Mouse (Mus musculus): ENCODE measurements around the gene Srsf3. TPM values are rescaled to one million over a fixed set of nuclear protein-coding genes. Genes with fewer than 3 reads are reported as not detected.
A peak's percentile ranks its signal among the peaks of the same experiment; 100 is the strongest.

Gene Srsf3
- polyA plus RNA-seq, 1 experiment from 2014 or later, result 865 TPM

- no peak overlapping the region for H3K4me3 ChIP-seq (ENCODE audit: low read depth, low read length)
- H3K36me3 ChIP-seq (ENCODE audit: control insufficient read depth, insufficient read depth, low read length), result no peaks in the 10 kb centered on the region
- H3K27ac ChIP-seq (ENCODE audit: low read depth, low read length), result no peak overlapping the region
- no peaks in the 10 kb centered on the region for H3K9me3 ChIP-seq (ENCODE audit: control insufficient read depth, low read length)
- H3K4me2 ChIP-seq (ENCODE audit: low read depth, low read length, severe bottlenecking), result no peak overlapping the region
- H3K27me3 ChIP-seq (ENCODE audit: control insufficient read depth, insufficient read depth, low read length), result no peaks in the 10 kb centered on the region
- ATAC-seq (replicated peaks; ENCODE audit: low FRiP score), result no peak
- H3K4me1 ChIP-seq (replicated peaks; ENCODE audit: control insufficient read depth, insufficient read depth, low read length), result peaks cover 10% of the 10 kb centered on the region
- WGBS, result 75% methylated on average over 7 of the region's 7 CpGs
- H3K9ac ChIP-seq (ENCODE audit: low read length), result no peak overlapping the region
- DNase-seq (ENCODE audit: low spot score), result no peak
These were observed 21.4 kb downstream of the Srsf3 start for GRCm38 (mm10) chr17:29053841-29054240.

GRCm38 (mm10) chr17:29054429-29054828, 22.0 kb downstream of the Srsf3 start:
- H3K9me3 ChIP-seq (ENCODE audit: control insufficient read depth, low read length), result no peaks in the 10 kb centered on the region
- peaks cover 10% of the 10 kb centered on the region for H3K4me1 ChIP-seq (replicated peaks; ENCODE audit: control insufficient read depth, insufficient read depth, low read length)
- H3K9ac ChIP-seq (ENCODE audit: low read length), result no peak overlapping the region
- DNase-seq (ENCODE audit: low spot score), result peak; percentile 47
- H3K27ac ChIP-seq (ENCODE audit: low read depth, low read length), result no peak overlapping the region
- H3K27me3 ChIP-seq (ENCODE audit: control insufficient read depth, insufficient read depth, low read length), result no peaks in the 10 kb centered on the region
- no peak overlapping the region for H3K4me3 ChIP-seq (ENCODE audit: low read depth, low read length)
- 85% methylated on average over 6 of the region's 6 CpGs for WGBS
- H3K4me2 ChIP-seq (ENCODE audit: low read depth, low read length, severe bottlenecking), result no peak overlapping the region
- no peak for ATAC-seq (replicated peaks; ENCODE audit: low FRiP score)
- no peaks in the 10 kb centered on the region for H3K36me3 ChIP-seq (ENCODE audit: control insufficient read depth, insufficient read depth, low read length)

- DNase-seq (ENCODE audit: low spot score) (peak; percentile 48), ATAC-seq (replicated peaks; ENCODE audit: low FRiP score) (no peak)
- Histone ChIP-seq H3K27me3 (ENCODE audit: control insufficient read depth, insufficient read depth, low read length) (no peaks in the 10 kb centered on the region), H3K9me3 (ENCODE audit: control insufficient read depth, low read length) (no peaks in the 10 kb centered on the region), H3K27ac (ENCODE audit: low read depth, low read length) (no peak overlapping the region), H3K36me3 (ENCODE audit: control insufficient read depth, insufficient read depth, low read length) (no peaks in the 10 kb centered on the region), H3K9ac (ENCODE audit: low read length) (no peak overlapping the region), H3K4me1 (replicated peaks; ENCODE audit: control insufficient read depth, insufficient read depth, low read length) (peaks cover 10% of the 10 kb centered on the region), H3K4me2 (ENCODE audit: low read depth, low read length, severe bottlenecking) (no peak overlapping the region), H3K4me3 (ENCODE audit: low read depth, low read length) (no peak overlapping the region)
- 72% methylated on average over 5 of the region's 5 CpGs for WGBS
These were observed 23.2 kb downstream of the Srsf3 start for GRCm38 (mm10) chr17:29055586-29055985.

GRCm38 (mm10) chr17:29056207-29056606, 23.8 kb downstream of the Srsf3 start:
- H3K36me3 ChIP-seq (ENCODE audit: control insufficient read depth, insufficient read depth, low read length), result no peaks in the 10 kb centered on the region
- WGBS, result 52% methylated on average over 7 of the region's 7 CpGs

GRCm38 (mm10) chr17:29056699-29057151, 24.3 kb downstream of the Srsf3 start:
- H3K4me3 ChIP-seq (ENCODE audit: low read depth, low read length), result no peak overlapping the region
- WGBS, result 8% methylated on average over 8 of the region's 8 CpGs
- no peaks in the 10 kb centered on the region for H3K9me3 ChIP-seq (ENCODE audit: control insufficient read depth, low read length)
- no peak for ATAC-seq (replicated peaks; ENCODE audit: low FRiP score)
- no peak overlapping the region for H3K9ac ChIP-seq (ENCODE audit: low read length)
- no peak overlapping the region for H3K4me2 ChIP-seq (ENCODE audit: low read depth, low read length, severe bottlenecking)
- H3K27me3 ChIP-seq (ENCODE audit: control insufficient read depth, insufficient read depth, low read length), result no peaks in the 10 kb centered on the region
- DNase-seq (ENCODE audit: low spot score), result peak; percentile 63
- peaks cover 10% of the 10 kb centered on the region for H3K4me1 ChIP-seq (replicated peaks; ENCODE audit: control insufficient read depth, insufficient read depth, low read length)
- H3K36me3 ChIP-seq (ENCODE audit: control insufficient read depth, insufficient read depth, low read length), result no peaks in the 10 kb centered on the region
- H3K27ac ChIP-seq (ENCODE audit: low read depth, low read length), result no peak overlapping the region

More at GRCm38 (mm10) chr17:29056207-29056606, 23.8 kb downstream of the Srsf3 start:
- Histone ChIP-seq H3K4me2 (ENCODE audit: low read depth, low read length, severe bottlenecking) (no peak overlapping the region), H3K27ac (ENCODE audit: low read depth, low read length) (no peak overlapping the region), H3K27me3 (ENCODE audit: control insufficient read depth, insufficient read depth, low read length) (no peaks in the 10 kb centered on the region), H3K4me1 (replicated peaks; ENCODE audit: control insufficient read depth, insufficient read depth, low read length) (peaks cover 10% of the 10 kb centered on the region), H3K4me3 (ENCODE audit: low read depth, low read length) (no peak overlapping the region), H3K9ac (ENCODE audit: low read length) (no peak overlapping the region), H3K9me3 (ENCODE audit: control insufficient read depth, low read length) (no peaks in the 10 kb centered on the region)
- DNase-seq (ENCODE audit: low spot score) (no peak), ATAC-seq (replicated peaks; ENCODE audit: low FRiP score) (no peak)

GRCm38 (mm10) chr17:29057361-29057890, 25.0 kb downstream of the Srsf3 start:
- H3K4me1 ChIP-seq (replicated peaks; ENCODE audit: control insufficient read depth, insufficient read depth, low read length), result peaks cover 10% of the 10 kb centered on the region
- no peak for DNase-seq (ENCODE audit: low spot score)
- H3K9ac ChIP-seq (ENCODE audit: low read length), result no peak overlapping the region
- no peaks in the 10 kb centered on the region for H3K36me3 ChIP-seq (ENCODE audit: control insufficient read depth, insufficient read depth, low read length)
- no peaks in the 10 kb centered on the region for H3K9me3 ChIP-seq (ENCODE audit: control insufficient read depth, low read length)
- H3K4me2 ChIP-seq (ENCODE audit: low read depth, low read length, severe bottlenecking), result no peak overlapping the region
- 85% methylated on average over 11 of the region's 11 CpGs for WGBS
- no peaks in the 10 kb centered on the region for H3K27me3 ChIP-seq (ENCODE audit: control insufficient read depth, insufficient read depth, low read length)
- ATAC-seq (replicated peaks; ENCODE audit: low FRiP score), result no peak
- H3K4me3 ChIP-seq (ENCODE audit: low read depth, low read length), result no peak overlapping the region
- H3K27ac ChIP-seq (ENCODE audit: low read depth, low read length), result no peak overlapping the region

- Histone ChIP-seq H3K27ac (ENCODE audit: low read depth, low read length) (no peak overlapping the region), H3K36me3 (ENCODE audit: control insufficient read depth, insufficient read depth, low read length) (no peaks in the 10 kb centered on the region), H3K4me2 (ENCODE audit: low read depth, low read length, severe bottlenecking) (no peak overlapping the region), H3K27me3 (ENCODE audit: control insufficient read depth, insufficient read depth, low read length) (no peaks in the 10 kb centered on the region), H3K4me3 (ENCODE audit: low read depth, low read length) (no peak overlapping the region), H3K9ac (ENCODE audit: low read length) (no peak overlapping the region), H3K4me1 (replicated peaks; ENCODE audit: control insufficient read depth, insufficient read depth, low read length) (peaks cover 10% of the 10 kb centered on the region), H3K9me3 (ENCODE audit: control insufficient read depth, low read length) (no peaks in the 10 kb centered on the region)
- no peak for DNase-seq (ENCODE audit: low spot score)
- WGBS, result 88% methylated on average over 10 of the region's 10 CpGs
- no peak for ATAC-seq (replicated peaks; ENCODE audit: low FRiP score)
These were observed 25.5 kb downstream of the Srsf3 start for GRCm38 (mm10) chr17:29057961-29058360.

- no peak for ATAC-seq (replicated peaks; ENCODE audit: low FRiP score)
- Histone ChIP-seq H3K9me3 (ENCODE audit: control insufficient read depth, low read length) (no peaks in the 10 kb centered on the region), H3K4me1 (replicated peaks; ENCODE audit: control insufficient read depth, insufficient read depth, low read length) (peaks cover 10% of the 10 kb centered on the region), H3K27ac (ENCODE audit: low read depth, low read length) (no peak overlapping the region), H3K4me3 (ENCODE audit: low read depth, low read length) (no peak overlapping the region), H3K27me3 (ENCODE audit: control insufficient read depth, insufficient read depth, low read length) (no peaks in the 10 kb centered on the region), H3K9ac (ENCODE audit: low read length) (no peak overlapping the region), H3K36me3 (ENCODE audit: control insufficient read depth, insufficient read depth, low read length) (no peaks in the 10 kb centered on the region), H3K4me2 (ENCODE audit: low read depth, low read length, severe bottlenecking) (no peak overlapping the region)
- 85% methylated on average over 8 of the region's 8 CpGs for WGBS
- DNase-seq (ENCODE audit: low spot score), result no peak
These were observed 26.1 kb downstream of the Srsf3 start for GRCm38 (mm10) chr17:29058487-29058886.

GRCm38 (mm10) chr17:29059581-29059980, 27.2 kb downstream of the Srsf3 start:
- WGBS, result 91% methylated on average over 3 of the region's 3 CpGs
- no peak overlapping the region for H3K4me3 ChIP-seq (ENCODE audit: low read depth, low read length)
- peaks cover 10% of the 10 kb centered on the region for H3K4me1 ChIP-seq (replicated peaks; ENCODE audit: control insufficient read depth, insufficient read depth, low read length)
- H3K36me3 ChIP-seq (ENCODE audit: control insufficient read depth, insufficient read depth, low read length), result no peaks in the 10 kb centered on the region
- no peaks in the 10 kb centered on the region for H3K9me3 ChIP-seq (ENCODE audit: control insufficient read depth, low read length)
- H3K27ac ChIP-seq (ENCODE audit: low read depth, low read length), result no peak overlapping the region
- no peak overlapping the region for H3K4me2 ChIP-seq (ENCODE audit: low read depth, low read length, severe bottlenecking)
- DNase-seq (ENCODE audit: low spot score), result no peak
- H3K9ac ChIP-seq (ENCODE audit: low read length), result no peak overlapping the region
- H3K27me3 ChIP-seq (ENCODE audit: control insufficient read depth, insufficient read depth, low read length), result no peaks in the 10 kb centered on the region
- ATAC-seq (replicated peaks; ENCODE audit: low FRiP score), result no peak
